Mouse (Mus musculus) ES-E14 (cell line): ENCODE data around the gene Hist1h2bn.

ENCODE experiments used
- CHD2 ChIP-seq: IDR thresholded peaks from 2 replicates; pipeline ENCODE4 v1.6.1; 2014; ENCODE audit warnings: mild to moderate bottlenecking, low read depth, low read length, inconsistent platforms
- HCFC1 ChIP-seq: IDR thresholded peaks from 2 replicates; pipeline ENCODE4 v1.6.1; 2012; ENCODE audit warnings: low read length, inconsistent platforms, borderline replicate concordance; ENCODE audit not compliant: insufficient read depth
- MAFK ChIP-seq: IDR thresholded peaks from 2 replicates; pipeline ENCODE4 v1.6.1; 2014; ENCODE audit warnings: mild to moderate bottlenecking, low read depth, low read length, inconsistent platforms; ENCODE audit not compliant: insufficient read depth
- ZC3H11A ChIP-seq: IDR thresholded peaks from 2 replicates; pipeline ENCODE4 v1.6.1; 2012; ENCODE audit warnings: low read depth, mild to moderate bottlenecking, inconsistent platforms, low read length, borderline replicate concordance

DNA sequence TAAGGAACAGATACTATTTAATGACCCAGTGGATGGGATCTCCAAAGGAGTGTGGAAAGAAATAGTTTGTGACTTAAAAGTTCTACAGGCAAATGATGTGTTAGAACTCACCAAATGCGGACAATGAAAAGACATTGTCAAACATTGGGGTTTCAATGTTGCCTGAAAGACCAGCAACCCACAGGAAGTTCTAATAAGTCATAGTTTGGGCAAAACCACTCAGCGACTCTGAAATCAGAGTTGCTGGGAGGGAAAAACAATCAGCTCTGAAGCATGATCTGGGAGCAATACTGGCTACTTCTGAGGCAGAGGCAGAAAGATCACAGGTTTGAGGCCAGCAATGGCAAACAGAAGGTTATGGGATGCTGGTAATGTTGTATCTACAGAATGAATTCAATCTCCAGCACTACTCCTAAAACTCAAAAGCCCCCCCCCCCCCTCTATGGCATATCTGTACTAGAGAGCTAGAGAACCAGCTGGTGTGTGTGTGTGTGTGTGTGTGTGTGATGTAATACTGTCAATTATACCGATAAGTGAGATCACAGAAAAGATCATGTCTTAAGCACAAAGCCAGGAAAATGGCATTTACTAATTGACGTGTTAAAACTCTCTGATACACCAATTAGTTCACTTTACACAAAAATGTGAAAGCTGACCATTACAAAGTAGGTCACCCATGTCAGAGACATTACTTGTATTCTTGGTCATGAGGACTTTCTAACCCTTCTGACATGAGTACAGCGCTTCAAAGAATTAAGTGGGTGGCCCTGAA, 4.3 kb upstream of the Hist1h2bn start:
- no peak for TF ChIP-seq HCFC1
- TF ChIP-seq CHD2, result no peak
- TF ChIP-seq MAFK, result no peak
- no peak for TF ChIP-seq ZC3H11A
